Mouse (Mus musculus): ENCODE data around the gene Krtap5-5.

DNA sequence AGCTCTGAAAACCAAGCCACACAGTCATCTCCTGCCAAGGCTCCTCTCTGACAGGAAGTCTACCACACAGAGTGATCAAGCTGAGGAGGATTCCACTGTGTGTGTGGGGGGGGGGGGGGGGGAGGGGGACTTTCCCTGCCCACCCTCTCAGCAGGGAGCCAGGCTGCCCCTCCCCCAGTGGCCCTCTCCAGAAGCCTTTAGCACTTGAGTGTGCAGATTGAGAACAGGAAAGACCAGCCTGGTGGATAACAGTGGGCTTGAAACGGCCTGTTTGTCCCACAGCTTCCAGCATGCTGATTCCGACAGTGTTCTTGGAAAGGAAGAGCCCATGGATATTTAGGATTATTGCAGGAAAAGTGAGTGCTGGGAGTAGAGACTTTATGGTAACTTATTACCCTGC, 5.3 kb downstream of the Krtap5-5 start:
- TF ChIP-seq CTCF (IDR thresholded peaks at IDR 0.05; ENCODE audit: extremely low read depth, insufficient read depth, low read length) (no peak), POLR2A (IDR thresholded peaks at IDR 0.05; ENCODE audit: extremely low read depth, insufficient read depth, low read length) (no peak)

Measured in cortical plate, adult 2 months (tissue).